Comparison of ENCODE assay signal across 18 mouse cellular contexts in genomic region chr11:117291271-117292059, GRCm38 (mm10).
A peak's percentile ranks its signal among the peaks of the same experiment; 100 is the strongest.
DNase-seq lines count a peak whose midpoint lies in the region; TF ChIP-seq lines count a peak whose summit lies in the region.
"Had no signal": no experiment of that assay in that cellular context is flagged by ENCODE, and none has a peak within 500 bp of the region (broad histone marks: within the 10 kb centered on the region; RNA-seq: fewer than 3 reads in every experiment).

No protein-coding gene starts in this region.

- H3K79me2 ChIP-seq in CH12.LX (replicated peaks; ENCODE audit: control insufficient read depth, extremely low read depth, insufficient read depth, poor library complexity, severe bottlenecking) = peaks cover 9% of the 10 kb centered on the region

- no peak; the same call in 1 of the 2 replicates for TF ChIP-seq EP300 in CH12.LX (IDR thresholded peaks at IDR 0.05; ENCODE audit: low read length)
- TF ChIP-seq EP300 in ES-Bruce4 (IDR thresholded peaks at IDR 0.05; ENCODE audit: insufficient read depth, low read depth, low read length) = no peak

- no peak overlapping the region for H3K4me3 ChIP-seq in left cerebral cortex, adult 2 months
- H3K4me3 ChIP-seq in CH12.LX (replicated peaks in 1 of 3; ENCODE audit: low read depth in 2 of 3, low read length in 2 of 3, poor library complexity in 1 of 3) (no peak overlapping the region), ES-Bruce4 (ENCODE audit: low read depth, low read length) (peak overlapping the region; percentile 15; the same call in 1 of the 2 replicates)
- no peak overlapping the region for H3K4me3 ChIP-seq in limb, embryonic 10.5 days
- H3K4me3 ChIP-seq: embryonic facial prominence, embryonic 12.5 days; forebrain, embryonic 12.5 days; gastrocnemius, adult 2 months; heart, embryonic 13.5 days had no signal

- no peak overlapping the region for H3K4me2 ChIP-seq in CH12.LX (ENCODE audit: insufficient read depth, low read depth, poor library complexity, severe bottlenecking)
- H3K4me2 ChIP-seq: embryonic facial prominence, embryonic 12.5 days; forebrain, embryonic 12.5 days; heart, embryonic 13.5 days had no signal

- peak overlapping the region; percentile 76 for H3K27ac ChIP-seq in left cerebral cortex, adult 2 months
- H3K27ac ChIP-seq in CH12.LX (ENCODE audit: insufficient read depth, low read depth) = no peak overlapping the region
- H3K27ac ChIP-seq in ES-Bruce4 (ENCODE audit: insufficient read depth, low read length) = no peak overlapping the region
- H3K27ac ChIP-seq in limb, embryonic 10.5 days = 0 out of 2 replicates have a peak overlapping the region, but pooled peaks have one; percentile 14
- H3K27ac ChIP-seq: embryonic facial prominence, embryonic 12.5 days; forebrain, embryonic 12.5 days; gastrocnemius, adult 2 months; heart, embryonic 13.5 days had no signal

- H3K36me3 ChIP-seq in CH12.LX (replicated peaks in 1 of 2; ENCODE audit: control insufficient read depth in 1 of 2, insufficient read depth in 1 of 2, low read length in 1 of 2) (peaks cover 31 to 64% of the 10 kb centered on the region in 2 experiments), ES-Bruce4 (ENCODE audit: control insufficient read depth, insufficient read depth, low read length, poor library complexity, severe bottlenecking) (no peaks in the 10 kb centered on the region)
- H3K36me3 ChIP-seq in limb, embryonic 10.5 days = peaks cover 95% of the 10 kb centered on the region

- no peak for DNase-seq in left cerebral cortex, adult 2 months (ENCODE audit: extremely low spot score in 1 of 2, low spot score in 2 of 2)
- DNase-seq in left cerebral cortex, adult 8-10 months (ENCODE audit: low spot score in 2 of 2) = no peak
- DNase-seq in CH12.LX (ENCODE audit: extremely low read depth) = peak; percentile 79
- DNase-seq in limb, embryonic 10.5 days (ENCODE audit: low spot score) = no peak
- no peak for DNase-seq in kidney, postnatal 36 days
- no peak for DNase-seq in adrenal gland, postnatal 25 days
- DNase-seq: adrenal gland, postnatal 14 days; cerebellum, adult 2 months; cerebellum, postnatal 14 days; embryo, embryonic 11 days; gastrocnemius, adult 2 months; gastrocnemius, postnatal 25 days; heart, postnatal 36 days had no signal

- no peak for TF ChIP-seq CTCF in left cerebral cortex, adult 2 months (IDR thresholded peaks at IDR 0.05)
- TF ChIP-seq CTCF in CH12.LX (conservative IDR thresholded peaks at IDR 0.05 in 1 of 2, IDR thresholded peaks at IDR 0.05 in 1 of 2; ENCODE audit: low read depth in 2 of 2, low read length in 2 of 2) = no peak
- no peak for TF ChIP-seq CTCF in ES-Bruce4 (IDR thresholded peaks at IDR 0.05; ENCODE audit: low read depth, low read length)

- H3K4me1 ChIP-seq in CH12.LX (ENCODE audit: control insufficient read depth in 1 of 2, insufficient read depth in 2 of 2) (peaks cover 22 to 76% of the 10 kb centered on the region in 2 experiments), ES-Bruce4 (ENCODE audit: control insufficient read depth, insufficient read depth, low read length) (peaks cover 7% of the 10 kb centered on the region)
- H3K4me1 ChIP-seq in limb, embryonic 10.5 days = peaks cover 54% of the 10 kb centered on the region

- TF ChIP-seq POLR2A in CH12.LX (IDR thresholded peaks at IDR 0.05; ENCODE audit: low read depth, low read length) = no peak
- no peak for TF ChIP-seq POLR2A in ES-Bruce4 (IDR thresholded peaks at IDR 0.05; ENCODE audit: insufficient read depth, low read length)

- no peak for TF ChIP-seq RAD21 in CH12.LX (IDR thresholded peaks at IDR 0.05; ENCODE audit: low read depth, low read length)

- dilution Hi-C loops in CH12.LX (cut with MboI; ENCODE audit: extremely low pct_ligation_motif_present, extremely low pct_unique_long_range_greater_than_20kb, low sequenced_read_pairs) = no loop called here

- WGBS in limb, embryonic 10.5 days = 96% methylated on average over 30 of the region's 30 CpGs

- in situ Hi-C loops in CH12.LX (cut with MboI; ENCODE audit: low pct_ligation_motif_present, low pct_unique_long_range_greater_than_20kb, low sequenced_read_pairs) = no loop called here

- H3K9me3 ChIP-seq in CH12.LX (replicated peaks; ENCODE audit: low read length) = peaks cover 2% of the 10 kb centered on the region
- H3K9me3 ChIP-seq in ES-Bruce4 (replicated peaks; ENCODE audit: control insufficient read depth, insufficient read depth, low read length, poor library complexity, severe bottlenecking) = no peaks in the 10 kb centered on the region
- H3K9me3 ChIP-seq in limb, embryonic 10.5 days (replicated peaks) = no peaks in the 10 kb centered on the region
- H3K9me3 ChIP-seq: embryonic facial prominence, embryonic 12.5 days; forebrain, embryonic 12.5 days; heart, embryonic 13.5 days had no signal

- intact Hi-C loops in left cerebral cortex, adult 2 months (cut with DNase I) = no loop called here

- H3K27me3 ChIP-seq in CH12.LX (replicated peaks) (no peaks in the 10 kb centered on the region), ES-Bruce4 (ENCODE audit: control insufficient read depth, insufficient read depth, low read length, poor library complexity, severe bottlenecking) (no peaks in the 10 kb centered on the region)
- H3K27me3 ChIP-seq in limb, embryonic 10.5 days (ENCODE audit: low read depth, poor library complexity, severe bottlenecking) = no peaks in the 10 kb centered on the region
- H3K27me3 ChIP-seq: embryonic facial prominence, embryonic 12.5 days; forebrain, embryonic 12.5 days; heart, embryonic 13.5 days; Patski had no signal

- no peak overlapping the region for H3K9ac ChIP-seq in CH12.LX (ENCODE audit: insufficient read depth, low read depth)
- no peak overlapping the region for H3K9ac ChIP-seq in ES-Bruce4 (ENCODE audit: low read depth, poor library complexity, severe bottlenecking)
- H3K9ac ChIP-seq: embryonic facial prominence, embryonic 12.5 days; forebrain, embryonic 12.5 days; heart, embryonic 13.5 days had no signal

TF ChIP-seq in CH12.LX, 34 proteins besides CTCF, POLR2A, EP300 and RAD21:
- TF ChIP-seq MAZ (IDR thresholded peaks at IDR 0.05; ENCODE audit: low read depth, low read length) (no peak), TCF12 (IDR thresholded peaks at IDR 0.05; ENCODE audit: low read depth, low read length) (peak; percentile 34; the same call in 1 of the 2 replicates), ELF1 (IDR thresholded peaks at IDR 0.05; ENCODE audit: low read depth, low read length) (no peak), BHLHE40 (IDR thresholded peaks at IDR 0.05; ENCODE audit: low read depth, low read length) (peak; percentile 70), ETS1 (conservative IDR thresholded peaks at IDR 0.05; ENCODE audit: low read depth, low read length) (peak; percentile 78), IRF4 (IDR thresholded peaks at IDR 0.05; ENCODE audit: low read depth, low read length) (0 out of 2 replicates have a peak, but pooled peaks have one; percentile 7)

Comparison
In these comparisons a context has a peak if more than half of its experiments do, and no peak if none do; other contexts are left out.
1. H3K27ac ChIP-seq: peak in left cerebral cortex, adult 2 months (single experiment) and limb, embryonic 10.5 days (single experiment); none in CH12.LX (single experiment) and ES-Bruce4 (single experiment).